Mouse (Mus musculus) forebrain, embryonic 15.5 days (tissue): ENCODE results near the gene Hspe1. TPM values are rescaled to one million over a fixed set of nuclear protein-coding genes. Genes with fewer than 3 reads are reported as not detected.
"Not testable (repeated sequence)": the region's sequence is repeated elsewhere in the genome, so short reads cannot be mapped to it uniquely, and the experiment has no call there.

Experiments
- ATAC-seq: fragments of 200-750 bp; cut with Nextera tagmentation; replicated peaks from 2 replicates; pipeline ENCODE4 v1.8.0; 2017; ENCODE audit warnings: mild to moderate bottlenecking, moderate TSS enrichment, moderate library complexity
- H3K27ac ChIP-seq: fragments of 300-500 bp; sonication (generic); replicated peaks from 2 replicates; pipeline ENCODE4 v1.5.1; 2015; ENCODE audit warnings: mild to moderate bottlenecking, inconsistent platforms
- H3K27me3 ChIP-seq: fragments of 300-500 bp; sonication (generic); 2 replicates; pipeline ENCODE4 v1.6.1; 2015; ENCODE audit warnings: inconsistent platforms
- H3K36me3 ChIP-seq: fragments of 300-500 bp; sonication (generic); 2 replicates; pipeline ENCODE4 v1.6.1; 2015; ENCODE audit warnings: mild to moderate bottlenecking, inconsistent platforms
- H3K4me1 ChIP-seq: fragments of 300-500 bp; sonication (generic); 2 replicates; pipeline ENCODE4 v1.6.1; 2015; ENCODE audit warnings: inconsistent platforms
- H3K4me2 ChIP-seq: fragments of 300-500 bp; sonication (generic); replicated peaks from 2 replicates; pipeline ENCODE4 v1.6.1; 2015; ENCODE audit warnings: mild to moderate bottlenecking, inconsistent platforms
- H3K4me3 ChIP-seq: fragments of 300-500 bp; sonication (generic); 2 replicates; pipeline ENCODE4 v1.5.1; 2015; ENCODE audit warnings: mild to moderate bottlenecking, inconsistent platforms
- H3K9ac ChIP-seq: fragments of 300-500 bp; sonication (generic); replicated peaks from 2 replicates; pipeline ENCODE4 v1.6.1; 2015; ENCODE audit warnings: mild to moderate bottlenecking, inconsistent platforms
- H3K9me3 ChIP-seq: fragments of 300-500 bp; sonication (generic); 2 replicates; pipeline ENCODE4 v1.6.1; 2016; ENCODE audit warnings: inconsistent platforms
- WGBS: fragments of 180-500 bp; shearing (Covaris S2); methylation state at CpG from one replicate; pipeline ENCODE4 v1.1.7; 2015; ENCODE audit warnings: mixed read lengths; 5-methylcytosine and 5-hydroxymethylcytosine counted together
- polyA plus RNA-seq: library from polyadenylated mRNA; unstranded; fragments of >200 nt; fragmentation: Nextera tagmentation; extraction: Ambion mirVana; gene quantifications from 2 replicates; pipeline ENCODE4 v1.2.1, GENCODE M21; 2015

The Hspe1 gene
- polyA plus RNA-seq, 1 experiment from 2014 or later: 253 TPM

DNA sequence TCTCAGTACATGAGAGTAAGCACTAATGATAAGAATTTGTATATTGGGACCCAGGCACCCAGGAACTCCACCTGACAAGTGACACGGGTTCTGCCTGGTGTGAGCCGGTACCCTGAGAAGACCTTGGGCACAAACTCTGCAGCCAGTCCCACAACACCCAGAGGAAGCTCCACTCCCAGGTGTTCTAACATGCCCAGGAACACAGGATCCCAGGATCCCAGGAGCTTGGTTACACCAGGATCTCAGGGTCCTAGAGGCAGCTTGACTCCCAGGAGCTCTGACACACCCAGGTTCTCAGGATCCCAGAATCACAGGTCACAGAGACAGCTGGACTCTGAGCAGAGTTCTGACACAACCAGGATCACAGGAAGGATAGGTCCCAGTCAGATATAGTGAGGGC, 36.2 kb downstream of the Hspe1 start:
- not testable (repeated sequence) for H3K4me3 ChIP-seq, H3K9me3 ChIP-seq, H3K4me2 ChIP-seq, H3K4me1 ChIP-seq, H3K36me3 ChIP-seq, H3K27me3 ChIP-seq, H3K9ac ChIP-seq, H3K27ac ChIP-seq, ATAC-seq
- 97% methylated on average over 2 of the region's 2 CpGs for WGBS

GRCm38 (mm10) chr1:55129716-55130115, 41.8 kb downstream of the Hspe1 start:
- H3K9me3 ChIP-seq: no peaks in the 10 kb centered on the region
- 95% methylated on average over 5 of the region's 5 CpGs for WGBS
- no peak for ATAC-seq
- H3K27ac ChIP-seq: no peak overlapping the region
- no peak overlapping the region for H3K9ac ChIP-seq
- no peaks in the 10 kb centered on the region for H3K36me3 ChIP-seq
- no peak overlapping the region for H3K4me3 ChIP-seq
- H3K4me1 ChIP-seq: peaks cover 14% of the 10 kb centered on the region
- H3K4me2 ChIP-seq: no peak overlapping the region
- no peaks in the 10 kb centered on the region for H3K27me3 ChIP-seq

DNA sequence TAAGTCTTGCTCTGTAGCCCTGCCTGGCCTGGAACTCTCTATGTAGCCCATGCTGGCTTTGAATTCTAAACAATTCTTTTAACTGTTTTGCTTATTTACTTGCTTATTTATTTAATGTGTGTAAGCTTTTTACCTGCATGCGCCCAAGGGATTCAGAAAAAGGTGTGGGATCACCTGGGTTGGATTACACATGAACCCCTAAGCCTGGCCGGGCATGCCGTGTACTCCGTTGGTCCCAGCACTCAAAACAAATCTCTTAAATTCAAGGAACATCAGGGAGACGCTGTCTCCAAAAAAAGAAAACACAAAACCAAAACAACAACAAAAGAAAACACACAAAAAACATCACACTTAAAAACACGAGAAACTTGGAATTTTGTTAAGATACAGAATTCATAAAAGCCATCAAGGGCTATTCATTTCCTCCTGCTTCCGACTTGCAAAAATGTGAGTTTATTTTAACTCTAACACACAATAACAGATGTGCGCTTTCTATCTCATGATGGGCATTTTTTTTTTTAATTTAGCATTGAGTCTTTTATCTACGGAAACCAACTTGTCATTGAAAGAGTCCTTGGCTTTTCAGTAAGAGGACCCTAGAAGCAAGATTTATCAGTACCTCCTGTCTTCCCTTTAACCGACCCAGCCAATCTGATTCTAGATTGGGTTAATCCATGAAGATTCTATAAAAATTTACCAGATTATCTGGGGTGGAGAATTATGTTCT, 42.4 kb downstream of the Hspe1 start:
- no peaks in the 10 kb centered on the region for H3K9me3 ChIP-seq
- H3K27me3 ChIP-seq: no peaks in the 10 kb centered on the region
- peak overlapping the region; percentile 51 for H3K4me2 ChIP-seq
- H3K36me3 ChIP-seq: no peaks in the 10 kb centered on the region
- WGBS: 73% methylated on average over 10 of the region's 10 CpGs
- peaks cover 14% of the 10 kb centered on the region for H3K4me1 ChIP-seq
- peak overlapping the region; percentile 98 for H3K9ac ChIP-seq
- peak overlapping the region; percentile 77 for H3K4me3 ChIP-seq
- no peak for ATAC-seq
- H3K27ac ChIP-seq: peak overlapping the region; percentile 97

DNA sequence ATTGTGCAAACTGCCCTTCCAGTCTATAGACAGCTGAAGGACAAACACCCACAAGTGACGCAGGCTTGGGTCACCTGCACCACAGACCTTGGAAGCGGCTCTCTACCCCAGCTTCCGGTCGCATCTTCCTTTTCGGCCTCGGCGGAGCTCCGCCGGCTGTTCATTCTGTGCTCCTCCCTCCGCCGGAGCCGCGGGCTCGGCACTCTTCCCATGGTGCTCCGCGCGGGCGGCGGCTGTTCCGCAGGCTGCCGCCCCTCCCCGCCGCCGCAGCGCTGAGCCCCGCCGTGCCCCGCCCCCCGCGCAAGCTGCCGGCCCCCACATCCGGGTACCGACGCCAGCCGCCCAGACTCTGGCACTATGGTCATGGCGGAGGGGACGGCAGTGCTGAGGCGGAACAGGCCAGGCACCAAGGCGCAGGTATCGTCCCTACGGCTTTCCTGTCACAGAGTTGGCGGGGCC, 43.0 kb downstream of the Hspe1 start, which contains the start of gene Mob4:
Mob4 (plus strand) TSS at position 289 of the 459 bp plus-strand sequence.
- Histone ChIP-seq H3K4me2 (peak within 1 kb of the TSS; percentile 64), H3K36me3 (no peaks in the 10 kb centered on the region), H3K4me1 (peaks cover 14% of the 10 kb centered on the region), H3K27me3 (no peaks in the 10 kb centered on the region), H3K9me3 (no peaks in the 10 kb centered on the region), H3K4me3 (peak within 1 kb of the TSS; percentile 77), H3K9ac (peak within 1 kb of the TSS; percentile 98), H3K27ac (peak within 1 kb of the TSS; percentile 97)
- WGBS: under 1% methylated on average over 37 of the region's 42 CpGs
- ATAC-seq: peak; percentile 98

DNA sequence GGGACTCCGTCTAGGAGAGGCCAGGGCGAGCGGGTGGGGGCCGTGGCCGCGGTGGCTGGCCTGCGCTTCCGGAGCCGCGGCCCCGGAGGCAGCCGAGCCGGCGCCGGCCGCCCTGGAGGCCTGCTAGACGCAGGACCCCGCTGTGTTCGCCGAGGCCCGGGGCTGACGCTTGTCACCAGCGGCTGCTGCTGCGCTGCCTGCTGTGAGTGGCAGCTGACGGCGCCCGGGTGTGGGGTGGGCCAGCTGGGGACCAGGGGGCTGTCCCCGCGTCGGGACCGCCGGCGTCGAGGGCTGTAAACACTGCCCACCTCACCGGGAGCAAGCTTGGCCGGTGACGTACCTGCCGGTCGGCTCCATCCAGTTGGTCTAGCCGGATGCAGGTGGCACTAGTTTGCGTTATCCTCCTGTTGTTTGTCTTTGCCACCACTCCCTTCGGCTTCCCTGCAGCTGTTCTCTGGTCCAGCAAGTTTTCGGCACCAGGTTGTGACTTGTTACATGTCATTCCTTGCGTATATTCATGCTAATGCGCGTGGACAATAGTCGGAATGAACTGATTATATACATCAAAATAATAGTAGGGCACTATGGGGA, 43.6 kb downstream of the Hspe1 start:
- Histone ChIP-seq H3K36me3 (no peaks in the 10 kb centered on the region), H3K27ac (peak overlapping the region; percentile 97), H3K4me3 (peak overlapping the region; percentile 77), H3K4me1 (peaks cover 14% of the 10 kb centered on the region), H3K4me2 (peak overlapping the region; percentile 64), H3K9ac (peak overlapping the region; percentile 98), H3K27me3 (no peaks in the 10 kb centered on the region), H3K9me3 (no peaks in the 10 kb centered on the region)
- ATAC-seq: no peak
- WGBS: under 1% methylated on average over 47 of the region's 47 CpGs

GRCm38 (mm10) chr1:55132308-55132707, 44.4 kb downstream of the Hspe1 start:
- 77% methylated on average over 4 of the region's 4 CpGs for WGBS
- Histone ChIP-seq H3K36me3 (peaks cover 3% of the 10 kb centered on the region; the same call in 1 of the 2 replicates), H3K27me3 (no peaks in the 10 kb centered on the region), H3K4me2 (peak overlapping the region; percentile 64), H3K9ac (peak overlapping the region; percentile 98), H3K4me1 (peaks cover 14% of the 10 kb centered on the region), H3K27ac (no peak overlapping the region), H3K9me3 (no peaks in the 10 kb centered on the region), H3K4me3 (peak overlapping the region; percentile 77)
- ATAC-seq: no peak

DNA sequence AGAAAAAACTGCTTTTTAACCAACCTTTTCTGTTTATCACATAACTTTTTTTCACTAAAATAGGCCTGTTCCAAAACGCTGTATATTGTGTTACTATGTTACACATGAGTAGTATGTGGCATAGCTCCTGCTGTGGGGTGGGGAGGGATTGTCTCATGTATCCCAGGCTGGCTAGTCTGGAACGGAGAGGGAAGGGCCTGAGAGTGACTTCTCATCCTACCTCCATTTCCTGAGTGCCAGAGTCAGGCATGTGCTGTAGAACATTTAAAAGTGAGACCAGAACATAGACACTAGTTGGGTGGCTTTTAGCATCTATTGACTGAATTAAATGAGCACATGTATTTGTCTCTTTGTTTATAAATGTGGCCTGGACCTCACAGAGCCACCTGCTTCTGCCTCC, 45.2 kb downstream of the Hspe1 start:
- H3K27ac ChIP-seq: no peak overlapping the region
- peaks cover 14% of the 10 kb centered on the region for H3K4me1 ChIP-seq
- H3K4me2 ChIP-seq: no peak overlapping the region
- no peaks in the 10 kb centered on the region for H3K9me3 ChIP-seq
- WGBS: 90% methylated on average over 2 of the region's 2 CpGs
- no peak overlapping the region; the same call in 1 of the 2 replicates for H3K9ac ChIP-seq
- ATAC-seq: no peak
- no peaks in the 10 kb centered on the region for H3K27me3 ChIP-seq
- peaks cover 6% of the 10 kb centered on the region; the same call in 1 of the 2 replicates for H3K36me3 ChIP-seq
- H3K4me3 ChIP-seq: no peak overlapping the region

DNA sequence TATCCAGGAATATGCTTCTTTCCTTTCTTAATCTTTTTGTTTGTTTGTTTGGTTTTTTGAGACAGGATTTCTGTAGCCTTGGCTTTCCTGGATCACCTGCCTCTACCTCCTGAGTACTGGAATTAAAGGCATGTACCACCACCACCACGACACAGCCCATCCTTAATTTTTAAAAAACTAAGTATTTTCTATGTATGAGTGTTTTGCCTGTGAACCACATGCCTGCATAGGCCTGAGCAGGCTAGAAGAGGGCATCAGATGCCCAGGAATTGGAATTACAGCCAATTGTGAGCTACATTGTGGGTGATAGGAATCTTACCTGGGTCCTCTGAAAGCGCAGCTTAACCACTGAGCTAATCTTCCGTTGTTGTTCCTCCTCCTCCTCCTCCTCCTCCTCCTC, 46.4 kb downstream of the Hspe1 start:
- WGBS: 100% methylated on average over 3 of the region's 3 CpGs
- Histone ChIP-seq H3K4me2 (no peak overlapping the region), H3K9me3 (no peaks in the 10 kb centered on the region), H3K4me3 (no peak overlapping the region), H3K36me3 (peaks cover 9% of the 10 kb centered on the region; the same call in 1 of the 2 replicates), H3K27ac (no peak overlapping the region), H3K9ac (no peak overlapping the region), H3K27me3 (no peaks in the 10 kb centered on the region), H3K4me1 (peaks cover 14% of the 10 kb centered on the region)
- ATAC-seq: no peak

DNA sequence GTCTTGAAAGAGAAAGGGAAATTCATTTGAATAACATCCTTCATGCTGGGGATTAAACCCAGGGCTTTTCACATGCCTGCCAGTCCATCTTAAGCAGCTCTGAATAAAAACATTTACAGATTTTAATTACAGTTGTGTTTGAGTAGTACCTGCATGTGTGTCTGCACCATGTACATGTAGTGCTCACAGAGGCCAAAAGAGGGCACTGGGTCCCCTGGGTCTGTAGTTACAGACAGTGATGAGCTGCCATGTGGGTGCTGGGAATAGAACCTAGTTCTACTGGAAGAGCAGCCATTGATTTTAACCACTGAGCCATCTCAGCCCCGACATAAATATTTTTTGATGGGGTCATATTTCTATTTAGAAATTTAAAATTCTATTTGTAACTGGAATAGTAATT, 47.9 kb downstream of the Hspe1 start:
- no peak overlapping the region for H3K4me2 ChIP-seq
- no peak overlapping the region for H3K27ac ChIP-seq
- H3K9ac ChIP-seq: no peak overlapping the region
- peaks cover 10% of the 10 kb centered on the region for H3K36me3 ChIP-seq
- H3K27me3 ChIP-seq: no peaks in the 10 kb centered on the region
- peaks cover 14% of the 10 kb centered on the region for H3K4me1 ChIP-seq
- no peak for ATAC-seq
- WGBS: 98% methylated on average over 1 of the region's 1 CpGs
- H3K4me3 ChIP-seq: no peak overlapping the region
- no peaks in the 10 kb centered on the region for H3K9me3 ChIP-seq

Other genes starting within 250 kb of the Hspe1 start
- 21.5 and 24.1 TPM in 2 replicates for gene Ankrd44, start 161.7 kb upstream of the Hspe1 start, polyA plus RNA-seq
- 391 and 417 TPM in 2 replicates for gene Sf3b1, start 60.7 kb upstream of the Hspe1 start, polyA plus RNA-seq
- gene Coq10b, start 35.4 kb upstream of the Hspe1 start, polyA plus RNA-seq: 36.0 and 36.6 TPM in 2 replicates
- gene Hspd1, start 111 bp downstream of the Hspe1 start, polyA plus RNA-seq: 291 and 296 TPM in 2 replicates
- gene Mob4, start 43.1 kb downstream of the Hspe1 start, polyA plus RNA-seq: 175 and 182 TPM in 2 replicates
- 12.7 and 13.4 TPM in 2 replicates for gene Rftn2, start 138.7 kb downstream of the Hspe1 start, polyA plus RNA-seq
- 4.3 and 4.4 TPM in 2 replicates for gene Mars2, start 149.0 kb downstream of the Hspe1 start, polyA plus RNA-seq